Mouse (Mus musculus): ENCODE measurements around the gene Olfr1442.

DNA sequence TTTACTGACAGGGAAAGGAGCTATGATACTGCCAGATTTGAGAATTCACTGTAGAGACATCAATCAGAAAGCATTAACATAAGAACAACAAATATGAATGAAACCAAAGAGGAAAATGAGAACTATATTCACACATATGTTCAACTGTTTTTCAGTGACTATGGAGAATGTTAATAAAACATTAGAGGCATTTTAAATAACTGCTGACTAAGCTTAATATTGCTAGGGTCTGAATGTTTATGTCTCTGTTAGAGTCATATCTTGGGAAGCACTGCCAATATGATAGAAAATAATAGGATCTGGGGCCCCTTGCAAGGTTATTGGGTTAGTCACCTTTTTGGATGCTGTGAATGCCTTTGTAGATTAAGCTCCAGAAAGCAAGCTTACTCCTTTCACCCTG lies 38.7 kb downstream of the Olfr1442 start:
- TF ChIP-seq CTCF (IDR thresholded peaks at IDR 0.05; ENCODE audit: low read depth, low read length) = no peak
- no peak for TF ChIP-seq TAL1 (conservative IDR thresholded peaks at IDR 0.05; ENCODE audit: low read depth, low read length)

Measured in G1E (cell line).